Mouse (Mus musculus) B cell, adult 2 months (primary cell): ENCODE measurements around the gene Ttll5.

Experiments used
- DNase-seq, 2 experiments: peaks; one replicate each; pipeline ENCODE4 v3.0.0; 2022

Ttll5 gene

DNA sequence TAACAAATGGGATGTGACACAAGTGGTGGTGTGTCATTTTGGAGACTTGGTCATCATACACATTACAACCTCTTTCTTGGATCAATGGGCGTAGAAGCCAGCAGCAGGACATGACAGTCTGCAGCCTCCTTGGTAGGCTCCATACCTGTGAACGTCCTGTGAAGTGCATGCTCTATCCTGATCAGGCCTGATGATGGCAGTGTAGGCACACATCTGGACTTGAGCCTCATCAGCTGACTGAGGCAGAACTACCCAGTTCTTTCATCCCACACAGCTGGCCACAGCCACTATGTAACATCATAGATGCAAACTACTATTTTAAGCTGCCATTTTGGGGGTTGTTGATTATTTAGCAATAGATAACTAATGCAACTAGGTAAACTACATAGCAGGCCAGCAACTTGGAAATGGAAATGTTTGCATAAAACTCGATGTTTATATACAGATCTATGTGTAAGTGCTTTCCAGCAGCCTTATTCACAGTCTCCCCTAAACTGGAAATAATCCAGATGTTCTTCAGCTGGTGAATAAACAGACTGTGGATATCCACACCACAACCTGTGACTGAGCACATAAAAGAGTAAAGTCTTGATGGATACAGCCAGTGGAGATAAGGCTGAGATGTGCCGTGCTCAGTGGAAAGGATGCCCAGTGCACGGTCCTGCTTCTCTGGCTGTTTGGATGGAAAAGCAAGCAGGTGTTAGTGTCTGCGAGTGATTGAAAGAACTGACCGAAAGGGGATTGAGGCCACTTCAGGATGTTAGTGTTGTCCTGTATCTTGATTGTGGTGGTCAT is 23.9 kb downstream of the Ttll5 start:
- DNase-seq: peak; percentile 43

DNA sequence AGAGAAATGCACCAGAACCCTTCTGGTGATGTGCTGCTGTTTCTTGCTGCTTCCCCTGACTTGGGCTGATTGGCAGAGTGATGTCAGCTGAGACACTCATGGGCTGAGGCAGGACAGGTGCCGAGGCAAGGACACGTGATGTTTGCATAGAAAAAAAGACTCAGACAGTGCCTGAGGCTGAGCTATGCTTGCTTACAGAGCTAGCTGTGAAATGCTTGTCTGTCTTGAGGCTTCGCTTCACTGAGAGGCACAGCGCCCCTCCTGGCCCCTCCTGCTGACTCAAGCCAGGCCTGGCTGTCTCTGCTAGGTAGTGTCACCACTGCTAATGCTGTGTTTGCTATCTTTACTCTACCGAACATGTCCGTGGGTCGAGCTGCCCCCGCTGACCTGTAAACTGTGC is 26.2 kb downstream of the Ttll5 start:
- DNase-seq: no peak

DNA sequence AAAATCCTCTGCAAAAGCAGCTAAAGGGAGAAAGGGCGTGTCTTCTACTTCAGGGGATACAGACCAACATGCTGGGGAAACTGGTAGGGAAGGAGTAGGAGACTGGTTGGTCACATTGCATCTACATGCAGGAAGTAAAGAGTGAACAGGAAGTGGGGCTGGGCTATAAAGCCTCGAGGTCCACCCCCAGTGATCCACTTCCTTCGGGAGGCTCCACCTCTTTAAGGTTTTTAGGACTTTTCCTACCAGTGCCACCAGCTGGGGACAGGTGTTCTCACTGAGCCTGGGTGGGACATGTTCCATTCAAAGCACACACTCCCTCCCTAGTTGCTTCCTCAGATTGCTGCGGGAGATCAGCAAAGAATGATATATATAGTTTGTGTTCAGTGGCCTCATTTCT is 29.4 kb downstream of the Ttll5 start:
- no peak for DNase-seq

DNA sequence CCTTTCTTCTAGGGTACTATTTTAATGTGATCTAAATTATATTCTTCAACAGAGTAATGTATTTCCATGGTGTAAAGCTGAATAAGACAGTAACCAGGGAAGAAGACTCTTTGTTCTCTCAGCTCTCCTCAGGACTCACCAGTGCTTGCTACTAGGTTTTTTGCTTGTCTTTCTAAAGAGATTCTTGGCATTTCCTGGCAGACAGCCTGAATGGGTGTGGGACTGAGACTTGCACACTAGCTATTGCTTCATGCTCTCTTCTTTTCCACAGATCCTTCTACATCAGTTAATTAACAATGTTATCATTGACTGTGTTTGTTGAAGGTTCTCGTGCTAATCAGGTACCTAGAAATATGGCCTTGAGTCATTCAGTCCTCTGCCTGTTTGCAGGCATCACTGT is 29.8 kb downstream of the Ttll5 start:
- DNase-seq: no peak

DNA sequence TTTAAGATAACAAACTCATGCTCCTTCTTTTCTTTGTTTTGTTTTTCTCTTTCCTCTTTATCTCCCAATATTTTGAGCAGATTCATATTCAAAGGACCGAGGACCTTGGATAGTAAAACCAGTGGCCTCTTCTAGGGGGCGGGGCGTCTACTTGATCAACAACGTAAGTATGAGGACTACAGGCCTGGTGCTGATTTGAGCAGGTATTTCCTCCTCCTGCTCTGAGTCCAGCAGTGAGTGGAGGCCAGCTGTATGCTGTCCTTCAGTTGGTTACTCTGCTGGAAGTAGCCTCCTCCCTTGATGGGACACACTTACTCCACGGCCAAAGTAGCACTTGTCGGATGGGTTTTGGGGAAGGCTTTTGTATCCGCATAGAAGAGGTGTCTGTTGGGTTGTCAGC is 32.8 kb downstream of the Ttll5 start:
- DNase-seq: no peak

DNA sequence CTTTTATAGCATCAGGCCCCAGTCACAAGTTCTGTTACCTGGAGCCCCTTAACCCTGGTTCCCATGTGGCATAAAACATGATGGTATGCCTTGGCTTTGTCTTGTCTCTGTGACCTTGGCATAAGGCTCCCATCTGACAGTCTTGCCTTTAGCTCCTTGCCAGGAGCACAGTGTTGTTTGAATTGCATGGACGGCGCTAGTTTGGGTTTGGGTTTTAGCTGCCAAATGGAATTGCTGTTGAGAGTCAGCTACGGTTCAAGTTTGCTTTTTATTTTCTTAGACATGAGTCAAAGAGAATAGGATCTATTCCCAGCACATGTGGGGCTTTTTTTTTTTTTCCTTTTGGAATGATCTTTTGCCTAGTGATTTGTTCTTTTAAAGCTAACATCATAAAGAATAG is 34.7 kb downstream of the Ttll5 start:
- DNase-seq: no peak

DNA sequence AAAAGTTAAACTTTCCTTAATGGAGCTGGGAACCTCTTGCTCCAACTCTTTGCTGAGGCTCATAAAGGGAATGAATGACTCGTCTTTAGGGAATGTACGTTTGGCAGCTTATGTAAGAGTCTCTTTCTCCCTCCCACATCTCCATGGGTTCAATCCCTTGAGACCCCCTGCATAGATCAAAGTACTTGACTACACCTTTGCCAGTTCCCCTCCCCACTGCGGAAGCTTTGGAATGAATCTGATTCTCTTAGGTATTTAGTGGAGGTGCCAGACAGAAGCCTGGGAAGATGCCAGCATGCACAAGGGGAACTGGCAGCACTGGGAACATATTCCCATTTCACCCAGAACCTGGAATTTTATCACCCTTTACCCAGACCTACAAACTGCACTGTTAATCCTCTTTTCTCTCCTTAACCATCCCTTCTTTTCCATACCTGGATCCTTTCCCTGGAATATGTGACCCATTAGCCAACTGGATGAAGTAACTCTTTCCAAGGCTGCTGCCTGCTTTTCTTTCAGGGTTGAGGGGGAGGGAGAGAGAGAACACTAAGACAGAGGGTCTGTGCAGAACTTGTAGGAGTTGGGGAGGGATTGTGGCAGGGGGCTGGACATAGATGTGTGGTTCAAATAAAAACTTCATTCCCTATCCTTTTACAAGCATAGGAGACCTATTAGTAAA is 35.2 kb downstream of the Ttll5 start:
- no peak for DNase-seq

DNA sequence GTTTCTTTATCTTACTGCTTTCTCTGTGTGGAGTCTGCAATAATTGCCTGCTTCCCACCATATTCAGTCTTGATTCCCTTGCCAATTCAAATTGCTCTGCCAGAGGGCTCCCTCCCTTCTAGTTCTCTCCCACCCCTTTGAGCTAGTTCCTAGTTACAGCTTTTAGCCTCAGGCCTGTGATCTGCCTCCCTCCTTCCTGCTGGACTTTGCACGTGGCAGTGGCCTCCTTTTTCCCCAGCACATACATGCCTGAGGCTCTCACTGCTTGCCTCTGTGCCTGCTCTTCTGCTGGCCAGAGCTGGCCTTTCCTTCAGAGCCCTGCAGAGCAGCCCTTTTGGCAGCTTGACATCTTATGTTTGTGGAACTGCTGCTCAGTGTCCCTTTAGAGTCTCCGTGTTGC is 38.1 kb downstream of the Ttll5 start:
- no peak for DNase-seq

DNA sequence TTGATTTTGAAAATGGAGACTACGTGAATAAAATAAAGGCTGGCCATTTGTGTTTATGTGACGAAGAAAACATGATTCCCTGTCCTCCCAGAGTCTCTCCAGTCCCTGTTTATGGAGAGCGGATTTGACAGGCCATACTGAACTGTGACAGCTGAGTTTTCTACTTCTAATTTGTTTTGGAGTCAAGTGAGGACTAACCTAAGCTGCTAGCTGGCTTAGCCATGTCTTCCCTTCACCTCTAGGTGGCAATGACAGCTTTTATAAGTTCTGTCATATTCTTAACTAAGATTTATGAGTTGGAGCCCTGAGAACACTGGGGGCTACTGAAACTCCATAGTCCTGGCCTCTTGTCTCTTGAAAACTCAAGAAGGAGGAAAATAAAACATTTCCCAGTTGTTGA is 41.1 kb downstream of the Ttll5 start:
- peak; percentile 17 to 24 for DNase-seq

DNA sequence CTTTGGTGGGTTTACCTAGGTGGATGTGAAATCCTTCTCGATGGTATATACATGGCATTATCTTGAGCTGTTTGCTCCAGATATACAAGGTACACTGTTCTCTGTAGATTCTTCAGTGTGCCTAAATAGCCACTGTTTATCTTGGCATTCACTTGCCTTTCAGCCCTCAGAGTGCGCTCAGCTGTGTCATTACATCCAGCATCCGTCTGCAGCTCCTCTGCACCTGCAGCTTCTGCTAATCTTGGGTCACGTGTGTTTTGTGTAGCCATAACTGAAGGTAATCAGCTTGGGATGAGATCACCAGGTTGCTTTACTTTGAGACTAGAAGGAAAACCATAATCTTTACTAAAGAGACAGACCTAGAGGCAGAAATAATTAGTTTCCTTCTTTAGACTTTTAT is 42.2 kb downstream of the Ttll5 start:
- no peak for DNase-seq

DNA sequence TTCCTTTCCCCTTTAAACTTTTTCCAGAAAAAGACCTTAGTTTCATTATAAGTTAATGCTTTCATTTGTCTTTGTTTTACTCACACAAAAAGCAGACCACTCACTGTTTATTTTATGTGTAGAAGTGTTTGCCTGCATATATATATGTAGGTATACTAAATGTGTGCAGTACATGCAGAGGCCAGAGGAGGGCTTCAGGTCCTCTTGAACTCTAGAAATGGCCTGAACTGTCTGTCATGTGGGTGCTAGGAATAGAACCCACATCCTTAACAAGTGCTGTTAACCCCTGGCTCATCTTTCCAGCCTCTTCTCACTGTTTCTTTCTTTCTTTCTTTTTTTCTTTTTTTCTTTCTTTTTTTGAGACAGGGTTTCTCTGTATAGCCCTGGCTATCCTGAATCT is 42.7 kb downstream of the Ttll5 start:
- DNase-seq: peak; percentile 7 to 11

DNA sequence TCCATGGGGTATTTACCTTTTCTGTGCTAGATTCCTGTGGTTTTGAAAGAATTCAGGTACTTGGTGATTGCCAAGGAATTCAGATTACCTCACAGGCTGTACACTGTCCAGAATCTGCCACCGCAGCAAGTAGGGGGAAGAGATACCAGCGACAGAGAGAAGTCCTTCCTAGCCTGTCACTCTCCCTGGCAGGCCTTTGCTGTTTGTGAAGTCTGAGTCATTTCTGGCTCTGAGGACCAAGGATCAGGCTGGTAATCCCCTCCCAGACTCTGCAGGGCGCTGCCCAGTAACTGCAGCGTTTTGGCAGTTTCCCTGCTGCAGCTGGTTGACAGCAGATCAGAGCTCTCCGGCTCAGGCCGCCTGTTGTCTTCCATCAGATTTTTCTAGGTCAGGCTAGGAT is 45.0 kb downstream of the Ttll5 start:
- DNase-seq: no peak

DNA sequence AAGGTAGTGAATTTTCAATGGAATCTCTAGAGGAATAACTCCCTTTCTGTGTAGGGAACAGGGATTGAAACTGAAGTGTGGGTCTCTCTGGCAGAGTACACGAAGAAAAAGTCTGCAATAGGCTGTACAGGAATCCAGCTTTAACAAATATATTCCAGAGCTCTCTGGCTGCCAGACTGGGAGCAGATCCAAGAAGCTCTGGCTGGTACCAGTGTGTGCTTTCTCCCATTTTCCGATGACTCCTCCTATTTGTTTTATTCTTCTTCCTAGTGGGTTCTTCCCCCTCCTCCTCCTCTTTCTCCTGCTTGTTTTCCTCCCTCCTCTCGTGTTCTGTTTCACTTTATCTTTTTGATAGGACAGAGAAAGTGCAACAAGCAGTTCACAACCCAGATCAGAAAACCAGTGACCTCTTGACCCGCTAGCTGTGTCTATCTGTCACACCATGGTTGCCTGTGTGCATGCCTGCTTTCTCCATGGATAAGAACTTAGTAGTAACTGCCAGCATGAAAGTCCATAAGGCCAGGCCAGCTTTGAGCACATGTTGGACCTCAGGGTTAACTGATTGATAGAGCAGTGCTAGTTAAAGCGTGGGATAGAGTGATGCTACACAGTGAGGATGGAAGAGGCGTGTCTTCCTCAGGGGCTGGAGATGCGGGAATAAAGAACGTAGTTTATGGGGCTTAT is 55.3 kb downstream of the Ttll5 start:
- no peak for DNase-seq

DNA sequence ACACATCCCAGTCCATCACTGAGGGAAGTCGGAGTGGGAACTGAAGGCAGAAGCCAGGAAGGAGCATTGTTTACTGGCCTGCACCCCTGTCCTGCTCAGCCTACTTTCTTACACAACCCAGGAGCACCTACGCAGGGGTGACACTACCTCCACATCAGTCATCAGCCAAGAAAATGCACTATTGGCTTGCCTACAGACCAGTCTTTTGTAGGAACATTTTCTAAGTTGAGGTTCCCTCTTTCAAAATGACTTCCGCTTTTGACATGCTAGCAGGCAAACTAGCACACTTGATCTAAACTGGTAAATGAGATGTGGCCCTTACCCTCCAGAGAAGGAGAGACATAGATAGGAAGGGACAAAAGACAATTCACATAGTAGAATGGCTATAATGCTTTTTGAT is 60.6 kb downstream of the Ttll5 start:
- no peak for DNase-seq

DNA sequence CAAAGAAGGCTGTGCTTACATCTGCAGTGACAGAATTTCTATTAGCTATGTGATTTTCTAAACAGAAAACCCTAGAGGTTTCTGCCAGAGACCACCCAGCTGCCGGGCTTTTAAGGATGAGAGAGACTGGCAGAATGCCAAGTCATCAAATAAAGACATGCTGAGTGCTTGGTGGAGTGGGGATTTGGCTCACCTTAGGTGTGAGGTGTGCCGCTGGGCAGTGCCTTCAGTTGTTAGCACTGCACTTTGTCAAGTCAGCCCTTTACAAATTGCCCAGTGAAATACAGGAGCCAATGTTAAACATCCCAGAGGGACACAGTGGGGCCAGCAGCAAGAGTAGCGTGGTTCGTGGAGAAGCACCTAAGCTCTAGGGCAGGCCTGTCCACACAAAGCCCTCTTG is 65.6 kb downstream of the Ttll5 start:
- no peak for DNase-seq

DNA sequence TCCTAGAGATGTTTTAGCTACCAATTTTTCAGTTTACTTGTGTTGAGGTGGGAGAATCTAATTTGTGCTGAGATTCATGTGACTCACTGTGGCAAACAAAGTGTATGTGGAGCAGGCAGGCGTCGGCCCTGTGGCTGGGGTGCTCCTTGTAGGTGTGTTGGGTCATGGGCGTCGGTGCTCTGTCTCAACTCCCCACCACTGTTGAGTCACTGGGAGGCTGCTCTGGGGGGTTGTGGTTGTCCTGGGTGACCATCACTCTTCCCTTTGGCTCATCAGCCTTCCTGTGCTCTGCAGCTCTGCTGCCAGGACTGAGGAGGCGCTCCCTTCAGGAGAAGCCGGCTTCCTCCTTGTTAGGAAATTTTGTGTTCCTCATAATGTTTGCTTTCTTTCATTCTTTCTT is 79.5 kb downstream of the Ttll5 start:
- DNase-seq: no peak

DNA sequence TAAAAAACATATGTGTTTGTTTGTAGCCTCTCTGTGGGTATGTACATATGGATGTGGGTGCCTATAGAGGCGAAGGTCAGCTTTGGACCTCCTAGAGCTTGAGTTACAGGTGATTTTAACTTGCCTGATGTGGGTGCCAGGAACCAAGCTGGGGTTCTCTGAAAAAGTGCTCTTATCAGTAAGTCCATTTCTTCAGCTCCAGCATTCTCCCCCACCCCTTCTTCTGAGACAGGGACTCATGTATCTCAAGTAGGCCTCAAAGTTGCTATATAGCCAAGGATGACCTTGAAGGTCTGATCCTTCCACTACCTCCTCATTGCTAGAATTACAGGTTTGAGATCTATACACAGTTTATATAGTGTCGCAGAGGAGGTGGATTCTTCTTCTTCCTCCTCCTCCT is 81.2 kb downstream of the Ttll5 start:
- no peak for DNase-seq

DNA sequence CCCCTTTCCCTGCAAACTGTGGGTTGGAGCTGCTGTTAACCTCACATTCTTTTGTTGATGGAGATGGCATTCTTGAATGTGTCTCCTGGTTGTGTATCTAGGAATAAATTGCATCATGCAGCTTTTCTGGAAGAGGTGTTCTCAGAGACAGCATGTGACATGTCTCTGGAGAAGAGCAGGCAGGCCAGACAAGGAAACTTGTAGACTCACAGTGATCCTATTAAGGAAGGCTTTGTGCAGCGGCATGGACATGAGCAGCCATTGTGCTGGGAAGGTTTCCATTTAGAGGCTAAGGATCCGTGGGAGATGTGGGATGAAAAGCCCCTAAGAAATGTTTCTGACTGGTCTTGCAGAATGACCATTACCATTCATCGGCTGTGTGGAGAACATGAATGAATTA is 83.4 kb downstream of the Ttll5 start:
- DNase-seq: no peak

DNA sequence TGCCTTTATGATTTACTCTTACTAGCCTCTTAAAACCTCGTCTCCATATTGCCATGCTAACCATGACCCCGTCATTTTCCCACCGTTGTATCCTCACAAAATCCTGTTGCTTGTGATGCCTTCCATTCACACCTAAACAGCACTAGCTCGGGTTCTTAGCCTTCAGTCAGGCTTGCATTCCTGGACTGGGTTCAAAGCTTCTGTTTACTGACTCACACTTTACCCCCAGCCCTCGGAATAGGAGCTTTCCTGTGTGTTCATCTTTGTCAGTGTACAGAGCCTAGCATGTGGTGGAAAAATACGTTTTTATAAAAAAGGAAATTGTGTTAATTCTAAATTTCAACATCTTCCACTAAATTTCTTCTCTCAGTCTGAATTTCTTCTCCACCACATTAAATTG is 86.4 kb downstream of the Ttll5 start:
- no peak for DNase-seq

DNA sequence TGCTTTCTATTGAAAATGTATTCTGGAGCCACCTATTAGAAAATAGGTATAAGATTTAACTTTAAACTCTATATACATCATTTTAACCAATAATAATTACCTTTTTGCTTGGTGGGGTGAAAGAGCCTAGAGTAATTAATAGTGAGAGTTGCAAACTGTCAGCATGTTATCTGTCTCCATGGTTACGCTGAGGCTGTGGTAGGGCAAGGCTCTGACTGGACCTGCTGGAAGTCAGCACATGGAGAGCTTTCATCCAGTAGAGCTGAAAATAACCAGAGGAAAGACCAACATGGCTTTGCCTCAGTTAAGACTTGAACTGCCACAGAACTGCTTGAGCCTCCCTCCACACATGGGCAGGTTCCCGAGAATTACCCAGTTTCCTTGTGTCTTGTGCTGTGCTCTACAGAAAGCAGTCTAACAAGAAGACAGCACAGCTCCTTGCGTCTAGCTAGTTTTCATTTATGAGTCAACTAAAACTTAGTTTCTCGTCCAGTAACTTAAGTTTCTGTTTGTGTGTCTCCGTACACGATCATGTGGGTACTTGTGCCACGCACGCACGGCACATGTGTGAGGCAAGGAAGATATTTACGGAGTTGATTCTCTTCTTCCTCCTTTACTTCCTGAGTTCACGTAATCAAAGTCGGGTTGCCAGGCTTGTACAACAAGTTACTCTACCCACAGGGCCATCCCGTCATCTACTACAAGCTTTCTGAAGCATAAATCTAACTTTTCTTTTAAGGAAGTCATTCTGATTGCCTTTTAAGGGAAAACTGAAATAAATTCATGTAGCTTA is 88.4 kb downstream of the Ttll5 start:
- DNase-seq: peak; percentile 12 to 30

DNA sequence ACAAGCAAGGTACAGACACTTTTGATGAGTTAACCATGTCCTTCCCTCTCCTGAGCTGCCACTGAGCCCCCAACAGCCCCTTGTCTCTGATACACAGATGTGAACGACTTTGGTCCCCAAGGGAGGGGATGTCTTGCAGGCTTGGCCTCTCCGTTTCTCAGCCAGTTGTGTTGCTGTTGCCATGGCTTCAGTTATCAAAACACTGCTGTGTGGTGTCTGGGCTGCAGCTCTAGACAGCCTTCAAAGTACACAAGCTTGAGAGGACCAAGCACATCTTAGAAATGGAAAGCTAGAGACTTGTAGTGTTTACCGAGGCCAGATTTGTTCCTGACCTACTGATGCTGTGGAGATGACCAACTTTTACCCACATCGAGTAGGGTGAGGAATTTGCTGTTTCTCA is 102.4 kb downstream of the Ttll5 start:
- no peak for DNase-seq

DNA sequence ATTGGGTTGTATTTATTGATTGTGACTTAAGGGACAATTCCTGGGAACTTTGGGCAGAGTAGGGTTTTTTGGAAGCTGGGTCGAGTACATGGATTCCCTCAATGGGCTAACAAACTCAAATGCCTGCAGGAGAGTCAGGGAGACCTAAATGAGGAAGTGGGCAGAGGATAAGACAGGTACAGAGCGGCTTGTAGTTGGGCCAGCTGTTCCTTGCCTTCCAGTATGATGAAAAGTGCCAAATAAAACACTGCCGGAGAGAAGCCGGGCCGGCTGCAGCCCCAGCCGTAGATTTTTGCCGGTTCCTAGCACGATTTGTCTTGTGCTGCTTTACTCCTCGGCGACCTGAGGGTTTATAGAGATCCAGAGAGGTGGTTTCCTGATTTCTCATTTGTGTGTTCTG is 104.1 kb downstream of the Ttll5 start:
- peak; percentile 33 to 46 for DNase-seq

DNA sequence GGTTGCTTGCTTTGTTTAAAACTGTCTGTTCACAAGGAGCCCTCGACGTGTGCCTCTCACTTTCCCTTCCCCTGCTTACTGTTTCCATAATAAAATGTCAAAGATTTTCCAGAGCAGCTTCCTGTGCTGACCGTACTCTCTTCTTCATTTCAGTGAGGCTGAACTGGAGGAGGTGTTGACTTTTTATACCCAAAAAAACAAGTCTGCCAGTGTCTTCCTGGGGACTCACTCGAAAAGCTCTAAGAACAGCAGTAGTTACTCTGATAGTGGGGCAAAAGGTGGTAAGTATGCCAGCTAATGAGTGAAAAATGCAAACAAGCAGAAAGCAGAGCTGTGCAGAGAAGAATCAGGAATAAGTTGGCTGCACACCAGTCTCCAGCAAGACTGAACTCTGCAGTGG is 105.3 kb downstream of the Ttll5 start:
- no peak for DNase-seq
